Mouse (Mus musculus) urinary bladder, postnatal 36 days (tissue): Measurements from ENCODE around the gene Tmbim1.
A peak's percentile ranks its signal among the peaks of the same experiment; 100 is the strongest.
"Not testable (repeated sequence)": the region's sequence is repeated elsewhere in the genome, so short reads cannot be mapped to it uniquely, and the experiment has no call there.

Source experiments
- DNase-seq, 2 experiments: peaks; one replicate each; pipeline ENCODE4 v3.0.0; 2022; ENCODE audit warnings: low spot score in 2 of 2, mixed read lengths in 1 of 2

Tmbim1 gene

DNA sequence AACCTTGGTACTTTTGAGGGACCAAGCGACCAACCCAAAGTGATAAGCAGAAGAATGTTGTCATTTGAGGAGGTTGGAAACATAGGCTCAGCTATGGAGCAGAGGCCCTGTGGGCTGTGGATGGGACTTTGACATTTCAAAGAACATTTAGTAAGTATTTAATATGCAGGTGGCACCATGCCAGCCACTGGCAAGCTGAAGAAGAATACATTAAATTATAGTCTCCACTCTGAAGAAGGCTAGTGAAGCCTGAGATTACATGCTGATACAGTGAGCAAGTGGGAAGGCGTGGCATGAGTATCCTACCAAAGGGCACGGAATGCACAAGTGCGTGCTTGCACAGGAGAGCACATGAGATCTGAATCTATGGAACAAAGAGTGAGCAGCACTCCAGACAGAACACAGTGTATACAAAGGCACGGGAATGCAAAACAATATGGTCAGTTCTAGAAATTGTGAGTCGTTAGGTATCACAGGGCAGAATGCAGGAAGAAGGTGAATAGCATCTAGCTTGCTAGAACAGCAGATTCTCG, 24.5 kb upstream of the Tmbim1 start:
- no peak for DNase-seq

DNA sequence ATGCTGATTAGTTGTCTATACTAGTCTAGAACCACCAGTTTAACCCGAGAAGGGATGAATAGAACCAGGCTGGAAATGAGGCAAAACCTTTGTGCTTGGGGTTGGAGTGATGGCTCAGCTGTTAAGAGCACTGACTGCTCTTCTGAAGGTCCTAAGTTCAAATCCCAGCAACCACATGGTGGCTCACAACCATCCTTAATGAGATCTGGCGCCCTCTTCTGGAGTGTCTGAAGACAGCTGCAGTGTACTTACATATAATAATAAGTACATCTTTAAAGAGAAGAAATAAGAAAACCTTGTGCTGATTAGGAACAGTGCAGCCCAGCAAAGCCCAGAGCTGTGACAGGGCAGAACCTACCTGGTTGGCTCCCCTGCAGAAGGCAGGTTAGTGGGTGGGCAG, 21.5 kb upstream of the Tmbim1 start:
- DNase-seq, result not testable (repeated sequence)

DNA sequence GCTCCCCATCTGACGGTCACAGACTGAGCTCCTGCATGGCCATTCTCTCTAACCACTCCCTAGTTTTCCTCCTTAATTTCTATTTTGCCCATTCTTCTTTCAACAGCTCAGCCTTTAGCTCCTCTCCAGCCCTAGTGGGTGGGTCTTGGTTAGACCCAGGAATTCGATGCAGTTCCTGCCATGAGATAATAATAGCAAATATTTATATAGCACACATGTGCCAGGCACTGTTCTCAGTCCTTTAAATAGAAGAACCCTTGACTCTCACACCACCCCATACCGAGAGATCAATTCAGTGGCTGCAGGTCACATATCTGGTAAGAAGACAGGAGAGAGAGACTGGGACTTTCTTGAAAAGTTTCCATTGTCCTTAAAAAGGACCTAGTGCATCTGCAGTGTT, 16.0 kb upstream of the Tmbim1 start:
- DNase-seq, result no peak

DNA sequence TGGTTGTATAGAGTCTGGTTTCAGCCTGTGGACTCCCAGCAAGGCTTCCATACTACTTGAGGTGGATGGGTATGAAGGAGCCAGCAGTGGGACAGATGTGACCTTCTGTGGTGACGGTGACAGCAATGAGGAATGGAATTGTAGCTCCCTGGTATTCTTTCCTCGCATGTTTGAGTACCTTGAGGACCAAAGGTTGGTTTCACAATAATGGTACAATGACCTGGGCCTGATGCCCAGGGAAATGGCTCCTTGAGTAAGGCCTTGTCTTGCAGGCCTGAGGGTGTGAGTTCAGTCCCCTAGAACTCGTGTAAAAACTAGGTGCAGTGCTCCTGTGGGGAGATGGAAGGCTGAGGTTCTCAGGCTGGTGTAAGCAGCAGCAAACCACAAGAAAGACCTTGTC, 13.3 kb upstream of the Tmbim1 start:
- no peak for DNase-seq

DNA sequence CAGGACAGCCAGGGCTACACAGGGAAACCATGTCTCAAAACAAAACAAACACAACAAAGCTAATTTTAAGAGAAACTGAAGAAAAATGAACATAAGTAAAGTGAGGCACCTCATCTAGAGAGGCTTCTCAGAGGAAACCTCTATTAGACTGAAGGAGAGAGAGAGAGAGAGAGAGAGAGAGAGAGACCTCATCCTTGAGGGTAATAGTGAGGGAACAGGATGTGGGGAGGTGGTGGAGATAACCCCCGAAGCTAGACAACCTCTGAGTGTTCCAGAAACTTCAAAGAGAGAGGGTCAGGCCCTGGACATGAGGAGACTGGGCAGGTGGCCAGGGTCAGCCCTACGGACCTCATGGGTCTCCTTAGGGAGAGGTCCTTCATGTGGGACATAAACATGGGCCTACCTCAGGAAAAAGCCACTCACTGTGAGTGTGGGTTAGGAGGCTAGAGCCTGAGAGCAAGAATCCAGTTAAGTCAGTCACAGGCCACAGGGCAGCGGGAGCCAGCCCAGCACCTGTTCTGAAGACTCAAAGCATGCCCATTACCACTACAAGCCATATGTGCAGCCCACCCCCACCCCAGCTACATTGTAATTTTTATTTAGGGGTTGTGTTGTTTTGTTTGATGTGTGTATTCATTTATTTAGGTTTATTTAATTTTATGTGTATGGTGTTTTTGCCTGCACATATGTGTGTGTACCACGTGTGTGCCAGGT, 10.8 kb upstream of the Tmbim1 start:
- DNase-seq, result no peak

DNA sequence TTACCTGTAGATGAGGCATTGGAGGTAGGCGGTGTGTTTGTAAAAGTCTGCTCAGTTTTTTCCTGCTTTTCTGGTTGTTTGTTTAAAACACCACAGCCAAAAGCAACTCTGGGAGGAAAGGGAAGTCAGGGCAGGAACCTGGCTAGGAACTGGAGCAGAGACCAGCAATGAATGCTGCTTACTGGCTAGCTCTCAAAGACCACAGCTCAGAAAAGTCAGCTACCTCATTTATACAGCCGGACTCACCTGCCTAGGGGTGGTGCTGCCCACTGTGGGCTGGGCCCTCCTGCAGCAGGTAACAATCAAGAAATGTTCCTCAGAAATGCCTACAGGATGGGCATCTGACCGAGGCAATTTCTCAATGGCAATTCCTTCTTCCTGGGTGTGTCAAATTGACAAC, 9.4 kb upstream of the Tmbim1 start:
- DNase-seq, result no peak

DNA sequence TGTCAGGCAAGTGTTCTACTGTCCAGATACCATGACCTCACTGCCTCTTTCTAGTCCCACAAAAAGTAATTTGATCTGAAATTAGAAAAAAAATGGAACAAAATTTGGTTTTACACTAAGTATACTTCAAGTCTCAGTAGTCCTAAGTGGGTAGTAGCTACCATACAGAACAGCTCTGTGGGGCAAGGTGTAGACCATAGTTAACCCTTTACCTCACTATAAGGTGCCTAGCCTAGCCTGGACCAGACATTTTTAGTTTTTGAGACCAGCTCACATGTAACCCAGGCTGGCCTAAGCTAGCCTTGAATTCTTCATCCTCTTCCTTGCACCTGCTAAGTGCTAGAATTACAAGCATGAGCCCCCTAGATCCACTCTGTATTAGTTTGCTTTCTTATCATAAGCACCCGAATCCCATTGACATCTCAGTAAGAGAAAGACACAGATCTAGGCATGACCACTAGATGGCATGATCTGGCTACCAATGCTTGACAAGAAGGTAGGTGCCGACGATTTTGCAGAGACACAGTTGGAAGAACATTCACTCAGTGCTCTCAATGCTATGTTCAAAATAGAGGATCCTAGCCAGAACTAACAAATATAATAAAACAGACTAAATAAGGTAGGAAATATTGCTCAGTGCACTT, 7.7 kb upstream of the Tmbim1 start:
- peak in 1 of 2 experiments; percentile 53 for DNase-seq

DNA sequence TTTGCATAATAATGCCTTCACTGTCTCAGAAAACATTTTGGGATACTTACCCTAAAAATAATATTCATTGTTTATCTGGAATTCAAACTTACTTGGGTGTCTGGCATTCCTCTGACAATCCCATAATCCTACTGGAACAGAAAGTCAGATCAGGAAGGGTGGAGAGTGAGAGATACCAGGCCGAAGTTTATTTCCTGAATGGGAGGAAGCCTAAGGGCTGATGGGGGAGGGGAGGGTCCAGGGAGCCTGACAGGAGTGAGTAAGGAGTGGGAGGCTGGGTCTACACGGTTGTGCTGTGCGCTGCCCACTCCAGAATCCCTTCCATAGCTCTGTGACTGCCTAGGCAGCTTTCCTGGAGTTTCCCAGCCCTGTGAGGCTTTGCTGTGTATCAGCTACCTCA, 4.3 kb upstream of the Tmbim1 start:
- no peak for DNase-seq

DNA sequence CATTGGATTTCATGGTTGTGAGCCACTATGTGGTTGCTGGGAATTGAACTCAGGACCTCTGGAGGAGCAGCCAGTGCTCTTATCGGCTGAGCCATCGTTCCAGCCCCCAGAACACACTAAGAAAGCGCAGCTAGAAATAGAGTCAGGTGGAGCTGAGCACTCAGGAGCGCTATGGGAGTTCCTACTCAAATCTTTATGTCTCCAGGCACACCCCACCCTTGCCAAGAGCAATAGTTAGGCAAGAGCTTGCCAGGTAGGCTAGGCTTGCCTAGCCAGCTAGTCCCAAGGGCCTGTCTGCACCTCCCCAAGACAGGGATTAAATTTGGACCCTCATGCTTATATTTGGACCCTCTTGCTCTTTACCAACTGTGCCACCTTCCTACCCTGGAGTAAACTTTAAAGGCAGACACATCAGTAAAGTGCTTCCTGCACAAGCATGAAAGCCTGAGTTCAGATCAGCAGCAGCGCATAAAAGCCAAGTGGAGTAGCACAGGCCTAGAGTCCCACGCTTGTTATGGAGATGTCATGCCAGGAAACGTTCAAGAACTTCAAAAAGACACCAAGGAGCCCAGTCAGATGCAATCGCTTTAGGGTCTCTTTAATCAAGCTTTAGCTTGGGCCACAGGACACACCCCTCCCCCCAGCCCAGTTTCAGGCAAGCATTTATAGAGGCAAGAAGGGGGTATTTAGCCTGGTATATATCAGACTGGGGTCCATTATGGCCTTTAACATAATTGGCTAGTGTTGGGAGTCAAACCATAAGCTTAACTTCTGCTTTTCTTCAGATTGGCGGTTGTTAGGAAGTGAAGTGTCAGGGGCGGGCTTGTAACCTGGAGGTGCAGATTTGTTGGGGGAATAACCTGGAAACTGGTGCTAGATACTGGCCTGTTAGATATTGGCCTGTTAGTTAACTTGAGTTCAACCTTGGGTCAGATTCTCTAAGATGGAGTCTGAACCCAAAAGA, 2.9 kb upstream of the Tmbim1 start:
- DNase-seq, result no peak

DNA sequence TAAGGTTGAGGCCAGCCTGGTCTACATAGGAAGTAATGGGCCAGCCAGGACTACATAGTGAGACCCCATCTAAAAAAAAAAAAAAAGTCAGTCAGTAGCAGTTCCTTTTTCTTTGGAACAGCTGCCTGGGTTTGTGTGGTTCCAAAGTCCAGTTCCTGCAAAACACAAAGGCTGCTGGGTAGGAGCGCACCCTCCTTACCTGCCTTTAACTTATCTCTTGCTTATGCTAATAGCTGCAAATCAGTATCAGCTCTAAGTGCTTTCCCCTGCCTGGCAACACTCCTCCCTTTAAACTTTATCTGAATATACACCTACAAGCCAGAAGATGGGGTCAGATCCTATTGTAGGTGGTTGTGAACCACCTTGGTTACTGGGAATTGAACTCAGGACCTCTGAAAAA, 1.7 kb upstream of the Tmbim1 start:
- DNase-seq, result no peak

DNA sequence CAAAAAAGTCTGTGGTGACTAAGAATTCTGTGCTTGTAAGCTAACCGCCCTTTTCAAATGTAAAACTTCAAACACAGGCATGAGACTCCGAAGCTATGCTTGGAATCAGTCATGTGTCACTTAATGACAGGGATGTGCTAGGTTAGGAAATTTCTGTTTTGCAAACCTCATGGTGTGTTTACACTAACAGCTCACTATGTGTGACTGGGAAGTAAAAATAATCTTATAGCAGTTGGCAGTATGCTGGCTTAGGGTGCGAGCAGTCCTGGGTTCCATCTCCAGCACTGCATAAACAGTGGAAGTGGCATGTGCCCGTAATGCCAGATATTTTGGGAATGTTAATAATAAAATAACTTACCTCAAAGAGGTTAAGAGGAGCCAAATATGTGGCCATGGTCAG, 476 bp downstream of the Tmbim1 start:
- no peak for DNase-seq

DNA sequence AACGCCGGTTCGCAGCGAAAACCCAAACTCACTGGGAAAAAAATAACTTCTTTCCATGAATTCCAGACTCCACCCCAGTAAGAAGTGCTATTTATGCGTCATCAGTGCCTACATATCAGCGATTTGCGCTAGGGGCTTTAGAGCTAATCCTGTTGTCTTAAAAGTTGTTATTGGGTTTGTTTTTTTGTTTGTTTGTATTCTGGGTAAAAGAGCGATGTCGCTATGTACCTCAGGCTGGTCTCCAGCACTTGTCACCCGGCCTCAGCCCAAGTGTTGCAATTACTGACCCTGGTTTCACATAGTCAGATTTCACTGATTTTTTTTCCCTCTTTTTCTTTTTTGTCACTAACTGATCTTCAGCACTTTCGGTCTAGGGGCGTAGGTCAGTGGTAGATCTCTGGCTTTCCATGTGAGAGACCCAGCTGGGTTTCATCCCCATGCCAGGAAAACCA, 1.1 kb downstream of the Tmbim1 start:
- no peak for DNase-seq

DNA sequence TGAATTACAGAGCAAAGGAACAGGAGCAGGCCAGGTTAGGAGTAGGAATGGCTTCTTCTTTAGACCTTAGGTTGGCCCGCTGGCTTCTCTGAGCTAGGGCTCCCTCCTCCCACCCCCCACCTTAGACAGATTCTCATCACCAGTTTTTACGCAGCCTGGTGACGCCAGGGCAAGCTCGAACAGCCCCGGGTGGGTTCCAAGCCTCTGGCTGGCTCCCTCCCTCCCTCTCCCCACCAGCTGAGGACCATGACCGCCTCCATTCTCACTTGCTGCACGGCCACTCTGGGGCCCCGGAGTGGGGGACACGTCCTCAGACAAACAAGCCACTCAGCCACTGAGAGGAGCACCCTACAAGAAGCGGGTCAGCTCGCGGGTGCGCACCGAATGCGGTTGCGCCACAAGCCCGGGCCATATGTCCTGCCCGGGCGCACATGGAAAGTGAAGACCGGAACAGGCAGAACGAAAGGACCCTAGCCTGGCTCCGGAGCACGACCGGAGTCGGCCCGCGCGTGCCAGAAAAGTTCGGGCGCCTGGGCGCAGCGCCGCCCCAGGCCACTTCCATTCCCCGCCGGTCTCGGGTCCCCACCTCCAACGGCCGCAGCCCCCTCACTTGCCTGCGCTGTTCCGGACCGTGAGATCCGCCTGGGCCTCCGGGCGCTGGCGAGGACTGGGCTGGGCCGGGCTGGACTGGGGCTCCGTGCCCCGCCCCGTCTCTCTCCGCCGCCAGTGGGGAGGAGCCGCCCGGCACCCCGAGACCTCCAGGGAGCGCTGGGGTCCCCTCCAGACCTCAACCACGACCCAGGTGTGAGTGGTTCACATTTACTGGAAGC, 1.7 kb downstream of the Tmbim1 start:
- peak; percentile 80 to 85 for DNase-seq

DNA sequence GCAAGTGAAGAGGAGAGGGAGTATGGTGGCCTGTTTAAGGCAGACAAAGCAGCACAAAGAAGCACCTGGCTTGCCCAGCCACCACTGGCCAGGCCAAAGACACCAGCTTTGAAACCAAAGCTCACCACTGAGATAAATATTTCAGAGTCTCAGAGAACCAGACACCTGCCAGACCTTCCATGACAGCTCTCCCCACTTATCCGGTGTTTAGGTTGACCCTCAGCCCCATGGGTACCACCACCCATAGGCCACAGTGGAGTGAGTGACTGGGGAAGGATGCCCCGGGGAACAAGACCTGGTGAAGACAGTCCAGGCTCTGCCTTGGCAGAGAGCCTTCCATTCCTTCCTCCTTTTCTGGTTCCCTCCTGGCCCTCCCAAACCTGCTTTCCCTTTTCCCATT, 2.6 kb downstream of the Tmbim1 start:
- DNase-seq, result no peak

DNA sequence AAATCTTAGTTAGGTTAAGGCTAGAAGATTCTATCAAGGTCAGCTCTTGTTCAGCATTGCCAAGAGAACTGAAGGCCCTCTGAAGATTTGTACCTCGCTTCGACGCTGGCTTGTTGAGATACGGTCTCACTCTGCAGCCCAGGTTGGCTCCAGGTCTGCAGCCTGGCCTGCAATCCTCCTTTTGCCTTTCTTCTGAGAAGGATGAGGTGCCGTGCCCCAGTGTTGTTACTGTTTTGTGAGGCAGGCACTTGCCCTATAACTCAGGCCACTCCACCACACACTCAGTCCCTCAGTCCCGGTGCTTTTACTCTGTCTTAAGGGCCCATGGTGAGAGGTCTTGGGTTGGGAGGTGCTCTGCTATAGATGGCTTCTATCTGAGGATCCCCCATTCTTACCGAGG, 3.2 kb downstream of the Tmbim1 start:
- no peak for DNase-seq

DNA sequence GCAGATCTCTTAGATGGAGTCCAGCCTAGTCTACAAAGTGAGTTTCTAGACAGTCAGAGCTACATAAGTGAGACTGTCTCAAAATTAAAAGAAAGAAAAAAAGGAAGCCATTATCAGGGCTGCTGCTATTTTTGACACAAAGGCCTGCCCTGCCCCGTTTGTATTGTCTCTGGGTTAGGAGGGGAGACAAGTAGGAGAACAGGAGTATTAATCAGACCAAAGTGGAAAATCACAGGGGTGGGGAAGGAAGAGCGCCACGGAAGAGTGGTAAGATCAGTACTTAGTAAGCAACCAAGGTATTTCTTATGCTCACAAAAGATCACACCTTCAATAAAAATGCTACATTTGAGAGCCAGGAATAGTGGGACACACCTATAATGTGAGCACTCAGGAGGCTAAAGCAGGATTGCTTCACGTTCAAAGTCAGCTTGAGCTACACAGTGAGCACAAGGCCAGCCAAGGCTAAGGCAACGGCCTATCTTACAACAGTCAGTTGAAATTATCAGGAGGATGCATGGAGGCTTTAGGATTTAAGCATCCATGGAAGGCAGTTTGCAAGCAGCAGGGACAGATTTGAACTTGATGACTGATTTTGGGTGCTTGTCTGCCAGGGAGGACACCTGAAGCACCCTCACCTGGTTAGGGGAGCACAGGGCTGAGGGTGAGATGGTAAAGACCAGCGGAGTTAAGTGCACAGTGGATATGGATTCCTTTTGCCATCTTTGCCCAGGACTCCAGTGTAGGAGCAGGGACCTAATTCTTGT, 4.9 kb downstream of the Tmbim1 start:
- no peak for DNase-seq

DNA sequence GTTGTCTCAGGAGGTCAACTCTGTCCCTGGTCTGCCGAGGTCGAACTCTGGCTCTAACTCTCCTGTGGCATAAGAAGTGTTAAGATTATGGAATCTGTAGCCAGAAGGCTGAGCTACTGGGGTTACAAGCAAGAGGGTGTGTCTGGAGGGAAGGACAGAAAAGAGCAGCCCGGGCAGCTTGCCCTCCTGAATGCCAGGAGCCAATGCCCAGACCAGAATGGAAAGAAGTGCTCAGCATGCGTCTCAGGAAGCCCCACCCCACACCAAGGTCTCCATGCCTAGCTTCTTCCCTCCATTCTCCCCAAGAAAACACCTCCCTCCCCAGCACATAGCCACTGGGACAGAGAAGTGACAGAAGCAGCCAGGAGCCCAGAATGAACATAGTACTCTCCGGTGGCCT, 6.4 kb downstream of the Tmbim1 start:
- DNase-seq, result peak in 1 of 2 experiments; percentile 62

DNA sequence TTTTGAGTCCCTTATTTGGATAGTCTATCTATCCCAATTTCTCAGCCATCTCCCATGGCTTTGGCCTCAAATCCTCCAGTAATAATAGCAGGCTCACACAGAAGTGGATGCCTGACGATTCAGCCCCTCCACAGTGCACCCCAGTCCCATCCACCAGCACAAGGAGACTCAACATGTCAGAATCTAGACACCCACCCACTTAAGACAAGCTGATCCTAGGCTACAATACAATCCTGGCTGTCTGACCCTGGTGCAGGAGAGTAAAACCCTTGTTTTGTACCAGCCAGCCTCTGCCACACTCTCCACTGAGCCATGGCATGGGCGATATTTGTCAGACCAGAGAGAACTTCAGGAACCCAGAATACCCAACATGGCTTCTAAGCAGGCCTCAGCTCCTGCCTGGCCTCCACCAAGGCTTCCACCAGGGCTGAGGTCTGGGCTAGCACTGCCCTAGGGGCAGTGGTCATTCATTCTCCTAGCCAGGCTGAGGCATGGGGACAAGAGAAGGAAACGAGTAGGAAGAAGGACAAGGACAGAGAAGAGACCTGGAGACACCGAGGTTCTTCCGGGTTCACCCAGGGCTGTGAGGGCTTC, 7.2 kb downstream of the Tmbim1 start:
- DNase-seq, result no peak

DNA sequence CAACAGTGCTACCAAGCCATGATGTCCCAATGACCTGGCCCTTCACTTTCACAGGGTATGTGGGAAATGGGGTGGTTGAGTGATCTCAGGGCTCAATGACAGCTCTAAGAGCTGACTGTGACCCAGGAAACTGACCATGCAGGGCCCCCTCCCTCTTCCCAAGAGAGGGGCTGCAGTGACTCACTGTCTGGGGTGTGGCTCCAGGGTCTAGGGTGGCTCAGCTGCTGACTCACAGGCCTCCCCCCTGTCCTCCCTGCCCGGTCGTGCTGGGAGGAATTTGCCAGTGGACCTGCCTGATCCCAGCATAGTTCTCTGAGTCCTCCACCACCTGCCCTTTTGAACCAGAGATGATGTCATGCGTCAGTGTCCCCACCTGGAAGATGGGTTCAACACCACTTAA, 8.2 kb downstream of the Tmbim1 start:
- peak; percentile 71 to 81 for DNase-seq

DNA sequence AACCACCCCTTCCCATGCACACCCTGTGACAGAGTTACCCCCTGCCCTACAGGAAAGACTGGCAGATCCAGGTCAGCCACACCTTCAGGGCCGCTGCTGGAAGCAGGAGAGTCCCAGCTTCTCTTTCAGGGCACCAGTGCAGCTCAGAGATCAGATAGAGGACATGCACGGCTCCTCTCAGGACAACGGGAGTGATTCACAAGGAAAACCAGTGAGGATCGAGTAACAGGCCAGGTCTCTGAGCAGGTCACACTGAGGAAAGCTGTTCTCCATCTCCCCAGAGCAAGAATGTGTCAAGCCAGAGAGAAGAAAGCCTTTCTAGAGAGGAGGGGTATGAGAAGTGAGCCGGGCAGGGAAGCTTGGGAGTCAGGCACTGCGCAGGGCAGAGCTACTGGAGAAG, 8.9 kb downstream of the Tmbim1 start:
- peak in 1 of 2 experiments; percentile 46 for DNase-seq
